Mouse (Mus musculus): ENCODE measurements at regions not wholly inside any gene's neighbourhood (a gene's known extent, or its start where the extent isn't known, plus 50 kb on each side); places are given as distances from the start of the nearest gene placed in this dataset.

- Histone ChIP-seq H3K9ac (no peak overlapping the region), H3K27ac (no peak overlapping the region), H3K36me3 (no peaks in the 10 kb centered on the region), H3K9me3 (no peaks in the 10 kb centered on the region), H3K4me1 (no peaks in the 10 kb centered on the region), H3K4me2 (replicated peaks) (no peak overlapping the region), H3K4me3 (no peak overlapping the region), H3K27me3 (replicated peaks) (no peaks in the 10 kb centered on the region)
- peak; percentile 86 for ATAC-seq (ENCODE audit: low FRiP score, low read depth)
- WGBS, result 53% methylated on average over 3 of the region's 3 CpGs
Observed at GRCm38 (mm10) chr3:82478179-82479138, 69.4 kb downstream of the Npy2r start.
